Mouse (Mus musculus) ES-E14 (cell line): Measurements from ENCODE around the gene Syngr4. TPM values are rescaled to one million over a fixed set of nuclear protein-coding genes. Genes with fewer than 3 reads are reported as not detected.
"Not testable (repeated sequence)": the region's sequence is repeated elsewhere in the genome, so short reads cannot be mapped to it uniquely, and the experiment has no call there.

Source experiments
- DNase-seq: peaks from one replicate; pipeline ENCODE4 v3.0.0-alpha.2; 2013; ENCODE audit warnings: low read depth, low spot score
- H3K27ac ChIP-seq: 2 replicates; pipeline ENCODE4 v1.5.1; 2012; ENCODE audit warnings: low read depth, mild to moderate bottlenecking, low read length, moderate library complexity, mixed read lengths; ENCODE audit not compliant: poor library complexity, insufficient read depth, severe bottlenecking
- H3K36me3 ChIP-seq: 2 replicates; pipeline ENCODE4 v1.6.1; 2012; ENCODE audit warnings: mild to moderate bottlenecking, low read length, moderate library complexity, mixed read lengths; ENCODE audit not compliant: control insufficient read depth, poor library complexity, insufficient read depth, severe bottlenecking
- H3K4me1 ChIP-seq, 2 experiments: fragments of 150-350 bp in 1 of 2; sonication (generic) in 1 of 2; 2 replicates each; pipeline ENCODE4 v1.6.1; 2012; ENCODE audit warnings: low read length in 2 of 2, mild to moderate bottlenecking in 1 of 2, mixed read lengths in 1 of 2; ENCODE audit not compliant: control insufficient read depth in 2 of 2, insufficient read depth in 2 of 2, poor library complexity in 1 of 2
- H3K4me3 ChIP-seq, 2 experiments: fragments of 150-350 bp in 1 of 2; sonication (generic) in 1 of 2; 2 replicates each; pipeline ENCODE4 v1.5.1; 2012; ENCODE audit warnings: low read length in 2 of 2, low read depth in 1 of 2, mild to moderate bottlenecking in 1 of 2, mixed read lengths in 1 of 2; ENCODE audit not compliant: insufficient read depth in 1 of 2, poor library complexity in 1 of 2, severe bottlenecking in 1 of 2
- H3K9ac ChIP-seq: 2 replicates; pipeline ENCODE4 v1.6.1; 2012; ENCODE audit warnings: low read depth, mild to moderate bottlenecking, low read length, mixed read lengths; ENCODE audit not compliant: poor library complexity, insufficient read depth, severe bottlenecking
- H3K9me3 ChIP-seq: fragments of 150-350 bp; sonication (generic); 2 replicates; pipeline ENCODE4 v1.6.1; 2012; ENCODE audit warnings: low read depth, mild to moderate bottlenecking, low read length; ENCODE audit not compliant: control insufficient read depth, insufficient read depth
- CHD2 ChIP-seq: IDR thresholded peaks from 2 replicates; pipeline ENCODE4 v1.6.1; 2014; ENCODE audit warnings: mild to moderate bottlenecking, low read depth, low read length, inconsistent platforms
- HCFC1 ChIP-seq: IDR thresholded peaks from 2 replicates; pipeline ENCODE4 v1.6.1; 2012; ENCODE audit warnings: low read length, inconsistent platforms, borderline replicate concordance; ENCODE audit not compliant: insufficient read depth
- MAFK ChIP-seq: IDR thresholded peaks from 2 replicates; pipeline ENCODE4 v1.6.1; 2014; ENCODE audit warnings: mild to moderate bottlenecking, low read depth, low read length, inconsistent platforms; ENCODE audit not compliant: insufficient read depth
- ZC3H11A ChIP-seq: IDR thresholded peaks from 2 replicates; pipeline ENCODE4 v1.6.1; 2012; ENCODE audit warnings: low read depth, mild to moderate bottlenecking, inconsistent platforms, low read length, borderline replicate concordance
- ZNF384 ChIP-seq: IDR thresholded peaks from 2 replicates; pipeline ENCODE4 v1.6.1; 2012; ENCODE audit warnings: low read depth, low read length, inconsistent platforms
- in situ Hi-C, 2 experiments: fragments of 600-800 bp; cut with MboI; formaldehyde crosslinking; loops; one replicate each; pipeline ENCODE4 v1.15.1; 2025; ENCODE audit warnings: low sequenced_read_pairs in 2 of 2, inconsistent platforms in 1 of 2; ENCODE audit not compliant: unreplicated experiment in 2 of 2
- total RNA-seq: library from RNA; depleted of rRNA; stranded (reverse); fragments of 300-350 nt; gene quantifications from 2 replicates; pipeline ENCODE4 v1.2.3, GENCODE M21; 2012

The Syngr4 gene
- total RNA-seq, 1 experiment: not detected

- no peak for DNase-seq
- Histone ChIP-seq H3K4me3 (peak overlapping the region in 1 of 2 experiments; percentile 37; a peak in 2 of 4 replicates), H3K4me1 (no peaks in the 10 kb centered on the region), H3K9ac (0 out of 2 replicates have a peak overlapping the region, but pooled peaks have one; percentile 10), H3K9me3 (no peaks in the 10 kb centered on the region), H3K27ac (no peak overlapping the region), H3K36me3 (peaks cover 13% of the 10 kb centered on the region)
- in situ Hi-C loops: no loop called here
- TF ChIP-seq CHD2: no peak
- no peak for TF ChIP-seq ZC3H11A
- TF ChIP-seq ZNF384: no peak
- TF ChIP-seq HCFC1: no peak
- no peak for TF ChIP-seq MAFK
Measured at GRCm38 (mm10) chr7:45881011-45881410, 15.5 kb downstream of the Syngr4 start.

DNA sequence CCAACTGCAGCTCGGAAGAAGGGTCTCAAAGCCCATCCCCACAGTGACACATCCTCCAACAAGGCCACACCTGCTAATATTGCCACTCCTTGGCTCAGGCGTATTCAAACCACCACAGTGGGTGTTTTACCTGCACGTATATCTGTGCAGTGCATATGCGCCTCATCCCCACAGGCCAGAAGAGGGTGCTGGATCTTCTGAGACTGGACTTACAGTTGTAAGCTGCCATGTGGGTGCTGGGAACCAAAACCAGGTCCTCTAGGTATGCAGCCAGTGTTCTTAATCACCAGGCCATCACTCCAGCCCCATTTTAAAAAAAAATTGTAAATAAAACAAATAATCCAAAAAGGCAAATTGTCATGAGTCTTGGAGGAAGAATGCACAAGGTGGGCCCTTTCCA lies 16.0 kb downstream of the Syngr4 start:
- no peak overlapping the region for H3K27ac ChIP-seq
- TF ChIP-seq HCFC1 (no peak), ZNF384 (no peak), CHD2 (no peak), ZC3H11A (no peak), MAFK (no peak)
- no peaks in the 10 kb centered on the region for H3K9me3 ChIP-seq
- H3K4me1 ChIP-seq: no peaks in the 10 kb centered on the region
- in situ Hi-C loops: no loop called here
- H3K9ac ChIP-seq: no peak overlapping the region
- DNase-seq: no peak
- H3K4me3 ChIP-seq: peak overlapping the region in 1 of 2 experiments; percentile 37; a peak in 1 of 4 replicates
- peaks cover 15% of the 10 kb centered on the region for H3K36me3 ChIP-seq

GRCm38 (mm10) chr7:45878278-45878677 lies 18.2 kb downstream of the Syngr4 start, which contains the start of gene Grin2d:
Grin2d (minus strand) TSS chr7:45878378.
- H3K27ac ChIP-seq, H3K4me1 ChIP-seq, H3K9me3 ChIP-seq, H3K4me3 ChIP-seq, H3K9ac ChIP-seq, in situ Hi-C loops, DNase-seq: not testable (repeated sequence)
- peaks cover 22% of the 10 kb centered on the region for H3K36me3 ChIP-seq

DNA sequence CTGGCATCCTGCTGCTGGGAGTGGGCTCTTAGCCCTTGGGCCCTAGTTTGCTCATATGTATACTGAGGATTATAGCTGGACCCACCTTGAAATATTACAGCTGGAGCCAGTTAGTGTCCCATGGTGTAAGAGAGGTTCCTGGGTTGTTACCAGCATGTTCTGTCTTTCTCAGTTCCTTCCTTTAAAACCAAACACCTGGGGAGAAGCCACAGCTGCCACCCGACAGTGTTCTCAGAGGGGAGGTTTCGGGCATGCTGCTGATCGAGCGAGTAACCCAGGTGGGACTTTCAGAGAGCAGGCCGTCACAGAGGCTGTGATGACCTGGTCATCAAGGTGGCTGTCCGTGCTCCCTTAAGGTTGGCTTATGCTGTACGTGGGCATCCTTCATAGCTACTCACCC lies 19.6 kb downstream of the Syngr4 start:
- H3K4me3 ChIP-seq: no peak overlapping the region
- no peak for TF ChIP-seq ZC3H11A
- no peak for TF ChIP-seq ZNF384
- no peak for TF ChIP-seq HCFC1
- H3K4me1 ChIP-seq: peaks cover 1 to 5% of the 10 kb centered on the region in 2 experiments; a peak in 2 of 4 replicates
- in situ Hi-C loops: no loop called here
- H3K36me3 ChIP-seq: peaks cover 17% of the 10 kb centered on the region
- H3K9me3 ChIP-seq: no peaks in the 10 kb centered on the region
- DNase-seq: no peak
- no peak overlapping the region for H3K9ac ChIP-seq
- no peak overlapping the region for H3K27ac ChIP-seq

GRCm38 (mm10) chr7:45873061-45873947 lies 23.2 kb downstream of the Syngr4 start:
- in situ Hi-C loops: no loop called here
- H3K4me3 ChIP-seq: peak overlapping the region; percentile 69 to 77
- H3K27ac ChIP-seq: peak overlapping the region; percentile 41

More at GRCm38 (mm10) chr7:45873061-45873947, 23.2 kb downstream of the Syngr4 start:
- H3K9ac ChIP-seq: peak overlapping the region; percentile 93
- no peaks in the 10 kb centered on the region for H3K9me3 ChIP-seq
- H3K36me3 ChIP-seq: peaks cover 13% of the 10 kb centered on the region
- peaks cover 1 to 5% of the 10 kb centered on the region in 2 experiments; a peak in 2 of 4 replicates for H3K4me1 ChIP-seq
- TF ChIP-seq MAFK (no peak), ZC3H11A (no peak), ZNF384 (no peak), HCFC1 (no peak), CHD2 (no peak)
- DNase-seq: no peak
